Mouse (Mus musculus) splenic B cell, adult 2 months (primary cell): ENCODE data around the gene Snn.
A peak's percentile ranks its signal among the peaks of the same experiment; 100 is the strongest.

ENCODE experiments used
- DNase-seq: peaks from one replicate; pipeline ENCODE4 v3.0.0-alpha.2; 2011; ENCODE audit warnings: low read depth, low spot score
- H3K27me3 ChIP-seq: 2 replicates; pipeline ENCODE4 v1.6.1; 2012; ENCODE audit warnings: mild to moderate bottlenecking, low read length, moderate library complexity, mixed read lengths; ENCODE audit not compliant: control insufficient read depth, poor library complexity, insufficient read depth, severe bottlenecking
- H3K36me3 ChIP-seq: 2 replicates; pipeline ENCODE4 v1.6.1; 2012; ENCODE audit warnings: mild to moderate bottlenecking, low read length, moderate library complexity, mixed read lengths; ENCODE audit not compliant: control insufficient read depth, poor library complexity, insufficient read depth, severe bottlenecking

Gene Snn

GRCm38 (mm10) chr16:11064742-11065141 lies 4.0 kb downstream of the Snn start:
- no peaks in the 10 kb centered on the region for H3K27me3 ChIP-seq
- no peaks in the 10 kb centered on the region; the same call in 1 of the 2 replicates for H3K36me3 ChIP-seq
- peak; percentile 55 for DNase-seq

GRCm38 (mm10) chr16:11065431-11065830 lies 4.7 kb downstream of the Snn start:
- H3K27me3 ChIP-seq: no peaks in the 10 kb centered on the region
- H3K36me3 ChIP-seq: no peaks in the 10 kb centered on the region; the same call in 1 of the 2 replicates
- DNase-seq: no peak

GRCm38 (mm10) chr16:11066029-11066832 lies 5.5 kb downstream of the Snn start, which contains the start of gene Litaf:
Litaf (minus strand) TSS chr16:11066157.
- Histone ChIP-seq H3K36me3 (peaks cover 2% of the 10 kb centered on the region), H3K27me3 (no peaks in the 10 kb centered on the region)
- DNase-seq: peak; percentile 99

GRCm38 (mm10) chr16:11066833-11067191 lies 6.1 kb downstream of the Snn start:
- H3K36me3 ChIP-seq: peaks cover 2% of the 10 kb centered on the region; the same call in 1 of the 2 replicates
- no peaks in the 10 kb centered on the region for H3K27me3 ChIP-seq
- no peak for DNase-seq

GRCm38 (mm10) chr16:11068666-11069065 lies 7.9 kb downstream of the Snn start:
- DNase-seq: peak; percentile 57
- Histone ChIP-seq H3K36me3 (peaks cover 11% of the 10 kb centered on the region), H3K27me3 (no peaks in the 10 kb centered on the region)

- DNase-seq: no peak
- H3K27me3 ChIP-seq: no peaks in the 10 kb centered on the region
Observed at GRCm38 (mm10) chr16:11069271-11069670, 8.5 kb downstream of the Snn start.

GRCm38 (mm10) chr16:11069710-11070420 lies 9.1 kb downstream of the Snn start:
- peak; percentile 66 for DNase-seq
- peaks cover 18% of the 10 kb centered on the region for H3K36me3 ChIP-seq
- no peaks in the 10 kb centered on the region for H3K27me3 ChIP-seq

More at GRCm38 (mm10) chr16:11069271-11069670, 8.5 kb downstream of the Snn start:
- peaks cover 13% of the 10 kb centered on the region for H3K36me3 ChIP-seq

- peaks cover 27% of the 10 kb centered on the region for H3K36me3 ChIP-seq
- no peak for DNase-seq
- H3K27me3 ChIP-seq: no peaks in the 10 kb centered on the region
Observed at GRCm38 (mm10) chr16:11071176-11071575, 10.4 kb downstream of the Snn start.

GRCm38 (mm10) chr16:11071887-11072286 lies 11.1 kb downstream of the Snn start:
- H3K27me3 ChIP-seq: no peaks in the 10 kb centered on the region
- DNase-seq: peak; percentile 79
- H3K36me3 ChIP-seq: peaks cover 27% of the 10 kb centered on the region

GRCm38 (mm10) chr16:11072454-11072853 lies 11.7 kb downstream of the Snn start:
- H3K36me3 ChIP-seq: peaks cover 27% of the 10 kb centered on the region
- no peak for DNase-seq

GRCm38 (mm10) chr16:11073060-11073459 lies 12.3 kb downstream of the Snn start:
- no peak for DNase-seq
- peaks cover 27% of the 10 kb centered on the region for H3K36me3 ChIP-seq
- H3K27me3 ChIP-seq: no peaks in the 10 kb centered on the region

More at GRCm38 (mm10) chr16:11072454-11072853, 11.7 kb downstream of the Snn start:
- H3K27me3 ChIP-seq: no peaks in the 10 kb centered on the region

GRCm38 (mm10) chr16:11077601-11078201 lies 17.0 kb downstream of the Snn start:
- Histone ChIP-seq H3K36me3 (peaks cover 23% of the 10 kb centered on the region), H3K27me3 (no peaks in the 10 kb centered on the region)
- peak; percentile 97 for DNase-seq

- no peak for DNase-seq
- Histone ChIP-seq H3K36me3 (peaks cover 20% of the 10 kb centered on the region), H3K27me3 (no peaks in the 10 kb centered on the region)
Observed at GRCm38 (mm10) chr16:11078216-11078869, 17.6 kb downstream of the Snn start.

GRCm38 (mm10) chr16:11084181-11084580 lies 23.4 kb downstream of the Snn start:
- no peaks in the 10 kb centered on the region for H3K27me3 ChIP-seq
- DNase-seq: no peak
- H3K36me3 ChIP-seq: peaks cover 16% of the 10 kb centered on the region
